Comparison of ENCODE assay signal across 8 mouse cellular contexts in the genomic region with DNA sequence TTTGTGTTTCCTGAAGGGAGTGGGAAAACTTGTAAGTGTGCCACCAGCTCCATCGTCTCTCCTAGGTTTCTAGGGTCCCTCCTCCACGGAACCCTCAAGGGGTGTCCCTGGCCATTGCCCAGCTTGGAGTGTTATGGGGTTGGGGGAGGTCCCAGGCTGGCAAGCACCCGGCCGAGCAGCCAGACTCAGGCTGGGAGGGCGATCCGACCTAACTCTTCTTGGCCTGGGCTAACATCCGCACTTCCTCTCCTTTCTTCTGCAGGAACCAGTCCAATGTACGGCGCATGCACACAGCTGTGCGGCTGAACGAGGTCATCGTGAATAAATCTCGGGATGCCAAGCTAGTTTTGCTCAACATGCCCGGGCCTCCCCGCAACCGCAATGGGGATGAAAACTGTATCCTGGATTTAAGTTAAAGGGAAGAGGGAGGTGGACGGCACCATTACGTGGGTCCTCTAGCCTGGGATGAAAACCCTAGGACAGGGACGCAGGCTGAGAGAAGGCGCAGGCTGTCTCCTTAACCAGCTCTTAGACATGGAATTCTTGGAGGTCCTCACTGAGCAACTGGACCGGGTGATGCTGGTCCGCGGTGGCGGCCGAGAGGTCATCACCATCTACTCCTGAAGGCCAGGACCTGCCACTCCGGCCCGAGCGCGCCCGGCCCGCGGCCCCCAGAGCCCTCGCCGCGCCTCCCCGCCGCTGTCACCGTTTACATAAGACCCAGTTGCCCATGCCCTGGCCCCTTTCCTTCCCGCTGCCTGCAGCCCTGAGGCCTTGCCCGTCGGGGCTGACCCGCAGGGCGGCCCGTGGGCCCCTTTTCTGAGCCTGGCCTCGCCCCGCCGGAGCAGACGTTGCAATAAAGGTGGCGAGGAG. TPM values are rescaled to one million over a fixed set of nuclear protein-coding genes. Genes with fewer than 3 reads are reported as not detected.
A peak's percentile ranks its signal among the peaks of the same experiment; 100 is the strongest.
DNase-seq lines count a peak whose midpoint lies in the region; ATAC-seq and TF ChIP-seq lines count a peak whose summit lies in the region.

No protein-coding gene starts in this region.

- peak overlapping the region; percentile 70 for H3K9ac ChIP-seq in hindbrain, embryonic 13.5 days

- peak overlapping the region; percentile 70 for H3K4me3 ChIP-seq in gastrocnemius, adult 2 months
- peak overlapping the region; percentile 29 for H3K4me3 ChIP-seq in hindbrain, embryonic 13.5 days
- H3K4me3 ChIP-seq in midbrain, embryonic 10.5 days: peak overlapping the region; percentile 49

- no peak for ATAC-seq in hindbrain, embryonic 13.5 days (ENCODE audit: low FRiP score)

- H3K4me1 ChIP-seq in hindbrain, embryonic 13.5 days (replicated peaks): peaks cover 32% of the 10 kb centered on the region
- H3K4me1 ChIP-seq in midbrain, embryonic 10.5 days: peaks cover 22% of the 10 kb centered on the region

- intact Hi-C loops in gastrocnemius, adult 2 months (cut with DNase I): no loop called here
- intact Hi-C loops in gastrocnemius, postnatal 14 days (cut with DNase I; ENCODE audit: low total_unique reads): no loop called here

- peaks cover 64% of the 10 kb centered on the region for H3K36me3 ChIP-seq in hindbrain, embryonic 13.5 days
- peaks cover 37% of the 10 kb centered on the region for H3K36me3 ChIP-seq in midbrain, embryonic 10.5 days

- H3K27ac ChIP-seq in gastrocnemius, adult 2 months: peak overlapping the region; percentile 16
- no peak overlapping the region for H3K27ac ChIP-seq in hindbrain, embryonic 13.5 days
- H3K27ac ChIP-seq in midbrain, embryonic 10.5 days (replicated peaks): peak overlapping the region; percentile 28; the same call in 1 of the 2 replicates

- 13% methylated on average over 46 of the region's 49 CpGs for WGBS in hindbrain, embryonic 13.5 days
- whole genome bisulfite sequencing in midbrain, embryonic 10.5 days: 10% methylated on average over 49 of the region's 49 CpGs

- H3K27me3 ChIP-seq in hindbrain, embryonic 13.5 days: peaks cover 45% of the 10 kb centered on the region
- peaks cover 67% of the 10 kb centered on the region for H3K27me3 ChIP-seq in midbrain, embryonic 10.5 days (ENCODE audit: low read depth, poor library complexity, severe bottlenecking)

- no peak for TF ChIP-seq CTCF in gastrocnemius, adult 2 months (IDR thresholded peaks at IDR 0.05)

- H3K4me2 ChIP-seq in hindbrain, embryonic 13.5 days: peak overlapping the region; percentile 53

- H3K9me3 ChIP-seq in hindbrain, embryonic 13.5 days: no peaks in the 10 kb centered on the region
- H3K9me3 ChIP-seq in midbrain, embryonic 10.5 days (replicated peaks): no peaks in the 10 kb centered on the region

- peak; percentile 25 for DNase-seq in gastrocnemius, adult 2 months
- DNase-seq in gastrocnemius, postnatal 14 days: no peak
- peak; percentile 26 for DNase-seq in embryo, embryonic 11 days
- DNase-seq in midbrain, embryonic 10.5 days (ENCODE audit: low spot score): peak; percentile 41
- DNase-seq in T-cell, adult 2 months (ENCODE audit: low spot score): no peak
- DNase-seq in yolk sac, embryonic 10.5 days (ENCODE audit: low spot score): no peak
- DNase-seq in layer of hippocampus, adult 9-11 months: no peak

RNA-seq across cellular contexts. Expression of gene Slc12a5, which starts 36.5 kb away (rescaled TPM):
- under 1 TPM; 0.36 to 0.53 TPM for total RNA-seq in gastrocnemius, adult 2 months (2021)
- total RNA-seq in gastrocnemius, postnatal 14 days (2021): 1 to 10 TPM in 1 of 2 experiments, under 1 TPM in 1; 0.55 to 1.0 TPM
- polyA plus RNA-seq in hindbrain, embryonic 13.5 days (2015; fragmentation: Nextera tagmentation; extraction: Ambion mirVana): 21.4 and 22.1 TPM in 2 replicates
- 0.99 and 2.1 TPM in 2 replicates for polyA plus RNA-seq in midbrain, embryonic 10.5 days (2016; fragmentation: Nextera tagmentation; extraction: Ambion mirVana)

RNA-seq across cellular contexts. Expression of gene Ncoa5, which starts 37.6 kb away (rescaled TPM):
- total RNA-seq in gastrocnemius, adult 2 months (2021): 10 to 100 TPM; 13.2 to 14.6 TPM
- total RNA-seq in gastrocnemius, postnatal 14 days (2021): 10 to 100 TPM; 12.3 TPM
- 119 and 128 TPM in 2 replicates for polyA plus RNA-seq in hindbrain, embryonic 13.5 days (2015; fragmentation: Nextera tagmentation; extraction: Ambion mirVana)
- polyA plus RNA-seq in midbrain, embryonic 10.5 days (2016; fragmentation: Nextera tagmentation; extraction: Ambion mirVana): 95.1 and 109 TPM in 2 replicates

RNA-seq across cellular contexts. Expression of gene Mmp9, which starts 56.5 kb away (rescaled TPM):
- 1 to 10 TPM in 1 of 2 experiments, under 1 TPM in 1; 0.46 to 1.1 TPM for total RNA-seq in gastrocnemius, adult 2 months (2021)
- 1 to 10 TPM in 1 of 2 experiments, under 1 TPM in 1; 0.95 to 1.2 TPM for total RNA-seq in gastrocnemius, postnatal 14 days (2021)
- 23.8 and 25.2 TPM in 2 replicates for polyA plus RNA-seq in hindbrain, embryonic 13.5 days (2015; fragmentation: Nextera tagmentation; extraction: Ambion mirVana)
- 0.39 and 0.97 TPM in 2 replicates for polyA plus RNA-seq in midbrain, embryonic 10.5 days (2016; fragmentation: Nextera tagmentation; extraction: Ambion mirVana)

RNA-seq across cellular contexts. Expression of gene Cd40, which starts 58.3 kb away (rescaled TPM):
- under 1 TPM; 0.69 to 0.75 TPM for total RNA-seq in gastrocnemius, adult 2 months (2021)
- total RNA-seq in gastrocnemius, postnatal 14 days (2021): 1 to 10 TPM; 1.1 to 1.2 TPM
- 8.1 and 8.6 TPM in 2 replicates for polyA plus RNA-seq in hindbrain, embryonic 13.5 days (2015; fragmentation: Nextera tagmentation; extraction: Ambion mirVana)
- 6.4 and 8.1 TPM in 2 replicates for polyA plus RNA-seq in midbrain, embryonic 10.5 days (2016; fragmentation: Nextera tagmentation; extraction: Ambion mirVana)

Comparison
In these comparisons a context has a peak if more than half of its experiments do, and no peak if none do; other contexts are left out.
1. DNase-seq: peak in gastrocnemius, adult 2 months (single experiment), embryo, embryonic 11 days (single experiment) and midbrain, embryonic 10.5 days (single experiment); none in gastrocnemius, postnatal 14 days (single experiment), T-cell, adult 2 months (single experiment), yolk sac, embryonic 10.5 days (single experiment) and layer of hippocampus, adult 9-11 months (single experiment).
2. Peak in every context shown above with its lines, with median percentiles within 50 percentile points of each other: H3K4me3 ChIP-seq.